Mouse (Mus musculus) lung, adult 10 weeks (tissue): ENCODE measurements around the gene Rev3l. TPM values are rescaled to one million over a fixed set of nuclear protein-coding genes. Genes with fewer than 3 reads are reported as not detected.

Experiments used
- polyA plus RNA-seq: library from polyadenylated mRNA; stranded (reverse); fragments of 350-450 nt; fragmentation: Illumina TruSeq; extraction: RNeasy Lipid Tissue Mini Kit (QIAGEN cat#74804); gene quantifications from one replicate; pipeline ENCODE4 v1.2.3, GENCODE M21; 2014; ENCODE audit warnings: low read depth, low replicate concordance; ENCODE audit not compliant: insufficient read depth

Rev3l gene
- 10.7 TPM for polyA plus RNA-seq

DNA sequence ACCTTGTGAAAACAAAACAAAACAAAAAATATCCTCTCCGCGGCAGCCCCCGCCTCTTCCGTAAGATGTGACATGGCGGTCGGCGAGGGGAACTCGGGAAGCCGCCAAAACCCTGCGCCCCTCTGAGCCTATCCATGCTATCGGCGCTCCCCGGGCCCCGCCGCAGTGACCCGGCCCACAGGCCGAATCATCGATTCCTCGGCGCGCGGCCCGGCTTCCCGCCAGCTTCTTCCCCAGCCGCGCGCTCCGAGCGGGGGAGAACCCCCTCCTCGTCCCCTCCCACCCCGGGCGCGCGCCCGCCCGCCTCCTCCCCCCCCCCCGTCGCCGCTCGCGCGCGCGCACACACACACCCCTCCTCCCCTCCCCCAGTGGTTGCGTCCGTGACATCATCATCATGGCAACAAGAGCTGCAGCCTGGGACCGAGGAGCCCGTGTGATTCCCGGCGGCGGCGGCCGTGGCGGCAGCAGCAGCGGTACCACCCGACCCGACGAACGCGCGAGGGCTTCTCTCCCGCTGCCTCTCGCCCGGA, at the start of gene Rev3l:
Rev3l (plus strand) TSS at position 383 of the 530 bp plus-strand sequence.

DNA sequence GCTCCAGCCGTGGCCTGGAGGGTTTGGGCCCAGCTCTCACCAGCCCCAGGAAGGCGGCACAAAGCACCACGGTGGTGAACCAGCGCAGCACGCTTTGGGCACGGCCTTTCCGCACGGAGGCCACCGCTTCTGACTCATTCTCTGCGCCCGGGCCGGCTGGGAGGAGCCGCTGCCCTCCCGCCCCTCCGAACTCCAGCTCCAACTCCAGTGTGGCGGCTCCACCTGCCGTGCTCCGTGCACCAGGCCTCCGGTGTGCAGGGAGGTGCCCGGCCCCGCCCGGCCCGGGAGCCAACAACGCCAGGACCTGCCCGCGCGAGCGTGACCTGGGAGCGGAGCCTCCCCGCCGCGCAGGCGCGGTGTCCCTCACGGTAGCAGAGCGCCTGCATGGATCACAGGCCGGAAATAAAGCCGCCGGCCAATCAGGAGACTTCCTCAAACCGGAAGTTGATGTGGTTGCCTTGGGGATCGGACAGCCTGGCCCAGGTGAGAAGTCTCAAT, 167.0 kb downstream of the Rev3l start, which contains the start of gene Mfsd4b4:
Mfsd4b4 (minus strand) TSS at position 365 of the 498 bp plus-strand sequence.

Other genes with a start within 250 kb of the Rev3l start
- 16.2 TPM for gene Traf3ip2, start 119.2 kb upstream of the Rev3l start, polyA plus RNA-seq
- gene Mfsd4b4, start 167.1 kb downstream of the Rev3l start, polyA plus RNA-seq = 1.8 TPM
- gene Mfsd4b2, start 194.8 kb downstream of the Rev3l start, polyA plus RNA-seq = not detected
- 0.81 TPM for gene Mfsd4b3, start 228.0 kb downstream of the Rev3l start, polyA plus RNA-seq